Mouse (Mus musculus): Measurements from ENCODE around the gene Mpst.

Gene Mpst

DNA sequence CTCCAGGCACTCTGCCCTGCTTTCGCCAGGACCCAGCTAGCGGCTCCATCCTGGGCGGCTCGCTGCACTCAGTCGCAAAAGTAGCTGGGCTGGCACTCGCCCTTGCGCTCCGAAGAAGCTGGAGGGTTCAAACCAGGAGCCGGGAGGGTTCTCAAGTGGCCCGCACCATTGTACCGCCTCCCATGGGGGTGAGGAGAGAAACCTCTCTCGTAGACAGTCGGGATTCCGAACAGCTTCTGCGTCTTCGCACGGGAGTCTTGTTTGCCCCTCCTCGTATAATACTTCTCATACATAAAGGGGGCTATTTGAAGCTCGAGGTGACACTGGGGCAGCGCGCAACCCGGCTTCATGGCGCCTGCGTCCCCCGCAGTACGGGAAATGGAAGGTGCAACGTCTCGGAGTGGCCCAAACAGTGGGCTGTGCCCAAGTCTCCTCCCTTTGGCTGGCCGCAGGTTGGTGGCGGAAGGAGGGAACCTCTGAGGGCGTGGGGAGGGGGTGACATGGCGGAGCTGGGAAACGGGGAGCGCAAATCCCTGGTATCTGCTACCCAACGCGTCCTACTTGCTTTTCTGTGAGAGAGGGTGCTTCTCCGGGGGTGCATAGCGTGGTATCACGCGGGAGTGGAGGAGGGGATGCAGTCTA, at the start of gene Mpst:
Gene Mpst (plus strand): TSS at position 124 of the 642 bp plus-strand sequence.
- peak; percentile 87 for DNase-seq (ENCODE audit: low spot score)

GRCm38 (mm10) chr15:78365916-78366315, 40.3 kb upstream of the Mpst start:
- no peak for DNase-seq (ENCODE audit: low spot score)

GRCm38 (mm10) chr15:78366875-78367274, 39.3 kb upstream of the Mpst start:
- no peak for DNase-seq (ENCODE audit: low spot score)

DNA sequence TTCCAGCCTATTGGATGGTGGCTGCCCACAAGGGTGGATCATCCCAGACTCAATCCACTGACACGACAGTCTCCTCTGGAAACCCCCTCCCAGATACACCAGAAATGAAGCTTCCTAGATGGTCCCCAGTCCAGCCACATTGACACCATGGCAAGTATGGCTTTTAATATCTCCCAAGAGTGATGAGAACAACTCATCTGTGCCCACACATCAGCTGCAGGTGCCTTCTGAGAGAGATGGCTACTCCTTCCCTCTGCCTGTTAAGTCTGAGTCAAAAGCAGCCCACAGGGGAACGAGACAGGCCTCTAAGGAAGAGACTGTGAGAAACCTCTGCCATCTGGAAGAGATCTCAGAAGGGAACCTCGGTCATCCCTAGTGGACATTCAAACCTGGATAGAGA, 38.4 kb upstream of the Mpst start:
- no peak for DNase-seq (ENCODE audit: low spot score)

GRCm38 (mm10) chr15:78368926-78369346, 37.3 kb upstream of the Mpst start:
- DNase-seq (ENCODE audit: low spot score), result no peak

- DNase-seq (ENCODE audit: low spot score), result no peak
Observed at GRCm38 (mm10) chr15:78369641-78370040, 36.6 kb upstream of the Mpst start.

DNA sequence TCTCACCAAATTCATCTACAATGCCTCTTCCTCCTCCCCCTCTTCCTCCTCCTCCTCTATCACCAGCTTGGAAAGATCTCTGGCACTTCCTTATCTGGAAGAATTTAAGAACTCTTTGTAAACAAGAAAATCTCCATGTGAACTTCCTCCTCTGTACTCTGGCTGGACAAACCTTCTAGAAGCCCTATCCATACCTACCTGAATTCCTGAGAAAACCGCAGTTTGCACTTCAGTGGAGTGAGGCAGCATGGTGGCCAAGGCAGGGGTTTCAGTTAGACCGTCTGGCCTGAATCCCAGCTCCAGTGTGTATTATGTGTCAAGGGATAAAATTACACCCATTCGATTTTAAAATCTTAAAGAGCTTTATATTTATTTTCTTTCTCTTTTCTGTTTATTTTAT, 33.4 kb upstream of the Mpst start:
- no peak for DNase-seq (ENCODE audit: low spot score)

DNA sequence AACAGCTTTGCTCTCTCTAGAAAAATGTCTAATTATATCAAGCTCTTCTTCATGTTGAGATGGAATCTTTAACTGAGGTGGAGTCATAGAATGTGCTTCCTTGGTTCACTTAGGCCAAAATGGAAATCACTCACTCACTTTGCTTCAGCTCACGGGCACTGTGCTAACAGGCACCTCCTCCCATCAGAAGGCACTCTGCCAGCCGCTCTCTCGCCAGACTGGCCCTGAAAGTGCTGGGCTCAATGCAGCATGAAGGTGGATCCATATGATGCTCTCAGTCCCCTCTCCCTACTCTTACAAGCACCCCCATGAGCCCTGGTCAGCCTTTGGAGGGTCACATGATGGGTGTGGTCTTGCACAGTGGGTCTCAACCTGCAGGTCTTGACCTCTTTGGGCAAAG, 32.0 kb upstream of the Mpst start:
- DNase-seq (ENCODE audit: low spot score), result peak; percentile 23

GRCm38 (mm10) chr15:78377859-78378258, 28.4 kb upstream of the Mpst start:
- no peak for DNase-seq (ENCODE audit: low spot score)

- no peak for DNase-seq (ENCODE audit: low spot score)
Observed at GRCm38 (mm10) chr15:78378556-78378955, 27.7 kb upstream of the Mpst start.

DNA sequence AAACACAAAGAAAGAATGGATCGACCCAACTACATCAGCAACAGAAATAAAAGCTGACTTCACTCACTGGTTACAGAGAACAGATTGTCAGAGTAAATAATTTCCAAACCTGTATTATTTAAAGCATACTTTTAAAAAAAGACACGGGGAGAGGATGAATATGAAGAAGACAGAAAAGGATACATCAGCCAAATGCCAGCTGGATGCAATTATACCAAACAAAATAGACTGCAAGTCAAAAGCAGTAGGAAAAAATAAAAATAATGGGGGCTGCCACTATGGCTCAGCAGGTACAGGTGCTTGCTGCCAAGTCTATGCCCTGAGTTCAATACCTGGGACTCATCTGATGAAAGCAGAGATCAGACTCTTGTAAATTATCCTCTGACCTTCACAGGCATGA, 26.0 kb upstream of the Mpst start:
- DNase-seq (ENCODE audit: low spot score), result no peak

- no peak for DNase-seq (ENCODE audit: low spot score)
Observed at GRCm38 (mm10) chr15:78380741-78381140, 25.5 kb upstream of the Mpst start.

DNA sequence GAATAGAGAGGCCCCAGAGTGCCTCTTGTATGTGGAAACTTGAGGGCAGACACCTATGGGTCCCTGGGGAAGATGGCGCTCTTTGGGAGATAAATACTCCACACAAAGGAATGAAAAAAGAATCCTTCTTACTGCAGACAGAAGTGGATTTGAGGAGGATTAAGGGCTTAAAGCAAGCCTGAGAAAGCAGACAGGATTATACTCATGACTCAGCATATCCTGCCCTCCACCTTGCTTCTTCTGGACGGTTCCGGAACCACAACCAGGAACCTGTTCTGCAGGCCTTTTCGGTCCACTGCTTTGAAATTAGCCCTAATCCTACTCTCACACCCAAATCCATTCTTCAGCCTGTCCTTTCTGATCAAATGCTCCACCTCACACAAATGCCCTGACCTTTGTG, 24.1 kb upstream of the Mpst start:
- no peak for DNase-seq (ENCODE audit: low spot score)

DNA sequence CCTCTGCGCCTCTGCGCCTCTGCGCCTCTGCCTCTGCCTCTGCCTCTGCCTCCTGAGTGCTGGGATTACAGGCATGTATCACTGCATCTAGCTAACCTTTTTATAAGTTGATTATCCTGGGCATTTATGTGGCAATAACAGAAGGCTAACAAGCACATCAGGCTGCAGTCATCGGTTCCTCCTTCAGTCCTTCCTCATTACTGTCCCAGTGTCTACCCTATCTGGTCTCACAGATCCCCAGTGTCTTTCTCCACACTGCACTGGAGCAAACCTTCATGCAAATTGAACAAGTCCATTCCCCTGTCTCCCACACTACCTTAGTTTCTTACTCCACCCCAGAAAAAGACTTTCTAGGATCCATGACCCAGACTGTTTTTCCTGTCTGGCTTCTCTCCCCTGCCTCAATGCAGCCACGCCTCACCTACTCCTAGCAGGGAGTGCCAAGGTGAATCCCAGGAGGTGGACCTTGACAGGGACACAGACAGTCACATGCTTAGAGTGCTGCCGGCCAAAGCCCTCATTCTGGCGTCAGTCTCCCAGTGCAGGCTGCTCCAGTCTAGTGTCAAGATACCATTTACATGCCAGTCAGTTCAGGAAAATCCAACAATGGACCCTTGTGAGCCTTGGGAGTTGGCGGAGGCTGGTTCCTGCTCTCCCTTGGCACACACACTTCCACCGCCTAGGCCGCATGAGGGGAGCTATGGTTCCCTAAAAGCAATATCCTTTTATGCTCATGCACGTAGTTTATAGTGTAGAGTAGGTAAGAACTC, 22.6 kb upstream of the Mpst start:
- no peak for DNase-seq (ENCODE audit: low spot score)

DNA sequence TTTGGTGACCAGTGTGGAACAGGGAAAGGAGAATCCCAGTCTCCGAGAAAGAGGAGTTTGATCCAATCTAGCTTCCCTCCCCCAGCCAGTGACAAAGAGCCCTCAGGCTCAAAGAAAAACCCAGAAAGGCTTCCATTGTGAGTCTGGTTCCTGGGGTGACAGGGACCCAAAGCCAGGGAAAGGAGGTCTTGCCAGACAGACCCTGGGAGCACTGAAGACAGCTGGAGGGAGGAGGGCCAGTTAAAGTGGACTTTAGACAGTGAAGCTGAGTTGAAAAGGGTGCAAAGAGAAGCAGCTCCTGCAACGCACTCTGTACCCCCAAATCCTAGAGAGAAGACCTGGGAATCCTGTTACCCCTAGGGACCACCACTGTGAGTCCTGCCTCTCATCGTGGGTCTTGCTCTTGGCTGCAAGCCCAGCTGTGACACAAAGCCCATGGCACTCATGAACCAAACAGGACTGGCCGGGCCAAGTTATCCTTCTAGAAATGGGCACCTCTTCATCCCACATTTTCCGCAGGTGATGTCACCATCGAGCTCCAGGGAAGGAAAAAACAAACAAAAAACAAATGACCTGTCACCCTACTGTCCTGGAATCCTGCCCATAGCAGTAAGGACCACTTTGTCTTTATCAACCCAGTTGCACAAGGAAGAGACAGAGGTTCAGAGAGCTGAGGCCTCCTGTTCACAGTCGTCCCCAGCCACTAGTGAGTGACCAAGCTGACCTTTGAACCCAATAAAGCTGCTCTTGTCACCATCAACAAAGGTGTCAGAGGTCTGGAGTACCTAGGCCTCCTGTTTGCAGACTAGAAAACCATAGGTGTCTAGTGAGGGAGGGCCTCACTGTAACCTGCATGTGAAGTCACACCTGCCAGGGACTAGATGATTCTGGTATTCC, 21.7 kb upstream of the Mpst start:
- no peak for DNase-seq (ENCODE audit: low spot score)

DNA sequence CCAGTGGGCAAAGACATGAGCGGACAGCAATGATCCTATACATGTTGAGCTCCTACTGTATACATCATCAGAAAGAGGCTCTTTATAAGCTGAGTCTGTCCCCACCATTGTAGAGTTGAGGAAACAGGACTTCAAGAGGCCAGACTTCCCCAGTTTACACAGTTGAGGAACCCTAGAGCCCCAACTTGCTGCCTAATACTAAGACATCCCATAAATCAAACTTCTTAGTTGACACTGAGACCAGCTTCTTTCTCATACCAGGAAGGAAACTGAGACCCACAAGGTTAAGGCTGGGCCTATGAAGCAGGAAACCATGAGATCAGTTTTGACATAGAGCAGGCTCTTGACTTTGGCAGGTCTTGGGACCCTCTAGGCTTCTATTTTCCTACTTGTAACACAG, 20.7 kb upstream of the Mpst start:
- DNase-seq (ENCODE audit: low spot score), result no peak

DNA sequence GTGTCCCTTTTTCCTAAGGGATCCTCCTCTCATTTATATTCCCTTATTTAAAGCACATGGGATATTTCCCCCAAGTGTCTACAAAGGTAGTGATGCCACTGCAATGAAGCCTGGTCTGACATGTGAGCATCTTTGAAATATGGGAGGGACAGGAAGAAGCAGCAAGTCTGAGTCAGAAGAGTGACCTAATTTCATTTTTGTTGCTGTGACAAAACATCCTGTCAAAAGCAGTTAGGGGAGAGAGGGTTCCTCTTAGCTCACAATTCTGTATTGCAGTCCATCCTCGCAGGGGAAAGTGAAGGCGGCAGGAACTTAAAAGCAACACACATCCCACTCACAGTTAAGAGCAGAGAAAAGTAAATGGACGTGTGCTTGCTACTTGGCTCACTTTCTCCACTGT, 15.4 kb upstream of the Mpst start:
- no peak for DNase-seq (ENCODE audit: low spot score)

DNA sequence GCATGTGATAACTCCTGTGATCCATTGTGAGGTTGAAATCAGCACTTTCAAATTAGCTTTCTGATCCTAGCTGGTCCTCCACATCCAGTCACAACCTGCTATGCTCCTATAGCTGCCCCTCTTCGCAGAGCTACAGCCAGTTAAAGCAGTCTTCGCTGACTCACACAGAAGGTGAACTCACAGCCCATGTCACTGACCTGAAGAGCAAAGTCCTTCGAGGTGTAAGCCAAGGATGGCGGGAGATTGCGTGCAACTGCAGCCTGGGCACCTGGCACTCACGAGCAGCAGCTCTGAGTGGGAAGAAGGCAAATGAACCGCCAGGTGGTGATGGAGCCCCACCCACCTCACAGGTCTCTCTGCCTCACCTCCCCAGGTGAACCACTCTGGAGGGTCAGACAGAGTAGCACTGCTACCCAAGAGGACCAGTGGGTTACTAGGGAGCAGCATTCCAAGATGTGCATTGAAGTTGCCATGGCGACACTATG, 10.7 kb upstream of the Mpst start, which contains the start of gene Tex33:
Gene Tex33 (minus strand): TSS at position 435 of the 485 bp plus-strand sequence.
- DNase-seq (ENCODE audit: low spot score), result no peak

- no peak for DNase-seq (ENCODE audit: low spot score)
Observed at GRCm38 (mm10) chr15:78401345-78401744, 4.9 kb upstream of the Mpst start.

GRCm38 (mm10) chr15:78401921-78402320, 4.3 kb upstream of the Mpst start:
- DNase-seq (ENCODE audit: low spot score), result peak; percentile 64

DNA sequence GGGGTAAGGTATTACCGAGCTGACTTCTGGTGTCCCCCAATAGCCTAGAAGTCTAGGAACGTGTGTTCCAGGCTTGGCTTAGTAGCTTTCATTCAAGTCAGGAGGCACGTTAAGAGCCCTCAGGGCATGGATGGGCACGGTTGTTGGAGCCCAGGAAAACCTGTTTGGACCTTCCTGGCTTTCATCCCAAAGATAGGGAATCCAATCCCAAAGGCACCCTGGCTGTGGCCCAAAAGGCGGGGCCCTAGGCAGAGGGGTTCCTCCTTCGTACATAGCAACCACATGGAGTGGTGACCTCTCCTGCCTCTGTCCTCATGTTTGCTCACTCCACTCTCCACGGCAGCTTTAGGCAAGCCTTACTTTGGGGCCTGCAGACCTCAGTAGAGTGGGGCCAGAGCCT, 3.8 kb upstream of the Mpst start:
- peak; percentile 54 for DNase-seq (ENCODE audit: low spot score)

- DNase-seq (ENCODE audit: low spot score), result peak; percentile 88
Observed at GRCm38 (mm10) chr15:78403301-78403741, 2.9 kb upstream of the Mpst start.

Measured in ovary, adult 18-20 months (tissue).